Mouse (Mus musculus) midbrain, embryonic 16.5 days (tissue): Measurements from ENCODE around the gene Bcar3. TPM values are rescaled to one million over a fixed set of nuclear protein-coding genes. Genes with fewer than 3 reads are reported as not detected.

Experiments
- ATAC-seq: fragments of 200-750 bp; cut with Nextera tagmentation; 2 replicates; pipeline ENCODE4 v1.8.0; 2017; ENCODE audit warnings: moderate TSS enrichment
- H3K27ac ChIP-seq: fragments of 300-500 bp; sonication (generic); 2 replicates; pipeline ENCODE4 v1.5.1; 2014; ENCODE audit warnings: mild to moderate bottlenecking, low read length, mixed read lengths
- H3K27me3 ChIP-seq: fragments of 300-500 bp; sonication (generic); 2 replicates; pipeline ENCODE4 v1.6.1; 2014; ENCODE audit warnings: low read depth, low read length, mixed read lengths; ENCODE audit not compliant: control insufficient read depth, insufficient read depth
- H3K36me3 ChIP-seq: fragments of 300-500 bp; sonication (generic); 2 replicates; pipeline ENCODE4 v1.6.1; 2014; ENCODE audit warnings: mild to moderate bottlenecking, low read length, moderate library complexity, mixed read lengths; ENCODE audit not compliant: control insufficient read depth, insufficient read depth
- H3K4me1 ChIP-seq: fragments of 300-500 bp; sonication (generic); 2 replicates; pipeline ENCODE4 v1.6.1; 2014; ENCODE audit warnings: mild to moderate bottlenecking, low read length, mixed read lengths; ENCODE audit not compliant: control insufficient read depth, insufficient read depth
- H3K4me2 ChIP-seq: fragments of 300-500 bp; sonication (generic); 2 replicates; pipeline ENCODE4 v1.6.1; 2014; ENCODE audit warnings: mild to moderate bottlenecking, low read length, mixed read lengths
- H3K4me3 ChIP-seq: fragments of 300-500 bp; sonication (generic); 2 replicates; pipeline ENCODE4 v1.5.1; 2014; ENCODE audit warnings: low read depth, mild to moderate bottlenecking, low read length, moderate library complexity, mixed read lengths
- H3K9ac ChIP-seq: fragments of 300-500 bp; sonication (generic); 2 replicates; pipeline ENCODE4 v1.6.1; 2014; ENCODE audit warnings: low read depth, low read length, mixed read lengths
- H3K9me3 ChIP-seq: fragments of 300-500 bp; sonication (generic); replicated peaks from 2 replicates; pipeline ENCODE4 v1.6.1; 2014; ENCODE audit warnings: mild to moderate bottlenecking, low read length, mixed read lengths; ENCODE audit not compliant: control insufficient read depth, poor library complexity, severe bottlenecking
- WGBS: fragments of 180-500 bp; shearing (Covaris S2); extraction: QIAGEN DNeasy Blood & Tissue Kit; methylation state at CpG from one replicate; pipeline ENCODE4 v1.1.7; 2014; 5-methylcytosine and 5-hydroxymethylcytosine counted together
- polyA plus RNA-seq: library from polyadenylated mRNA; unstranded; fragments of >200 nt; fragmentation: Nextera tagmentation; extraction: Ambion mirVana; gene quantifications from 2 replicates; pipeline ENCODE4 v1.2.1, GENCODE M21; 2015

The Bcar3 gene
- polyA plus RNA-seq, 1 experiment from 2014 or later = 7.6 TPM

- WGBS = 82% methylated on average over 11 of the region's 11 CpGs
- no peak for ATAC-seq
Observed at GRCm38 (mm10) chr3:122472412-122472811, 178.5 kb downstream of the Bcar3 start.

GRCm38 (mm10) chr3:122473523-122474034 lies 179.6 kb downstream of the Bcar3 start:
- H3K27me3 ChIP-seq = no peaks in the 10 kb centered on the region
- no peaks in the 10 kb centered on the region for H3K36me3 ChIP-seq
- H3K9ac ChIP-seq = no peak overlapping the region
- H3K9me3 ChIP-seq = no peaks in the 10 kb centered on the region
- peaks cover 38% of the 10 kb centered on the region for H3K4me1 ChIP-seq
- no peak overlapping the region for H3K4me2 ChIP-seq
- no peak for ATAC-seq
- WGBS = 87% methylated on average over 11 of the region's 11 CpGs
- no peak overlapping the region for H3K4me3 ChIP-seq
- no peak overlapping the region for H3K27ac ChIP-seq

More at GRCm38 (mm10) chr3:122472412-122472811, 178.5 kb downstream of the Bcar3 start:
- Histone ChIP-seq H3K4me1 (peaks cover 27% of the 10 kb centered on the region), H3K9ac (no peak overlapping the region), H3K9me3 (no peaks in the 10 kb centered on the region), H3K4me3 (no peak overlapping the region), H3K4me2 (no peak overlapping the region), H3K27ac (no peak overlapping the region), H3K36me3 (no peaks in the 10 kb centered on the region), H3K27me3 (no peaks in the 10 kb centered on the region)

- Histone ChIP-seq H3K4me2 (no peak overlapping the region), H3K4me3 (no peak overlapping the region), H3K27me3 (no peaks in the 10 kb centered on the region), H3K9ac (no peak overlapping the region), H3K36me3 (no peaks in the 10 kb centered on the region), H3K4me1 (peaks cover 39% of the 10 kb centered on the region), H3K9me3 (no peaks in the 10 kb centered on the region), H3K27ac (no peak overlapping the region)
- no peak for ATAC-seq
- 64% methylated on average over 5 of the region's 5 CpGs for WGBS
Observed at GRCm38 (mm10) chr3:122474067-122474466, 180.1 kb downstream of the Bcar3 start.

GRCm38 (mm10) chr3:122474796-122475195 lies 180.9 kb downstream of the Bcar3 start:
- Histone ChIP-seq H3K9me3 (no peaks in the 10 kb centered on the region), H3K27me3 (no peaks in the 10 kb centered on the region), H3K9ac (no peak overlapping the region), H3K4me3 (no peak overlapping the region), H3K4me1 (peaks cover 41% of the 10 kb centered on the region), H3K27ac (peak overlapping the region; percentile 75), H3K4me2 (no peak overlapping the region), H3K36me3 (no peaks in the 10 kb centered on the region)
- 74% methylated on average over 4 of the region's 4 CpGs for WGBS
- no peak for ATAC-seq

GRCm38 (mm10) chr3:122475735-122476134 lies 181.8 kb downstream of the Bcar3 start:
- H3K4me3 ChIP-seq = no peak overlapping the region
- H3K9ac ChIP-seq = no peak overlapping the region
- H3K27me3 ChIP-seq = no peaks in the 10 kb centered on the region
- no peaks in the 10 kb centered on the region for H3K36me3 ChIP-seq
- no peaks in the 10 kb centered on the region for H3K9me3 ChIP-seq
- H3K27ac ChIP-seq = peak overlapping the region; percentile 75
- peak; percentile 82 for ATAC-seq
- 10% methylated on average over 1 of the region's 1 CpGs for WGBS
- H3K4me2 ChIP-seq = no peak overlapping the region
- peaks cover 49% of the 10 kb centered on the region for H3K4me1 ChIP-seq

GRCm38 (mm10) chr3:122476656-122477055 lies 182.7 kb downstream of the Bcar3 start:
- Histone ChIP-seq H3K27me3 (no peaks in the 10 kb centered on the region), H3K27ac (peak overlapping the region; percentile 75), H3K4me3 (no peak overlapping the region), H3K4me1 (peaks cover 56% of the 10 kb centered on the region), H3K9ac (no peak overlapping the region), H3K36me3 (no peaks in the 10 kb centered on the region), H3K4me2 (0 out of 2 replicates have a peak overlapping the region, but pooled peaks have one; percentile 2), H3K9me3 (no peaks in the 10 kb centered on the region)
- peak; percentile 38 for ATAC-seq
- 24% methylated on average over 3 of the region's 3 CpGs for WGBS

- Histone ChIP-seq H3K27ac (peak overlapping the region; percentile 23; the same call in 1 of the 2 replicates), H3K9ac (no peak overlapping the region), H3K9me3 (no peaks in the 10 kb centered on the region), H3K27me3 (no peaks in the 10 kb centered on the region), H3K36me3 (no peaks in the 10 kb centered on the region), H3K4me3 (no peak overlapping the region), H3K4me1 (peaks cover 58% of the 10 kb centered on the region), H3K4me2 (no peak overlapping the region)
- 54% methylated on average over 8 of the region's 8 CpGs for WGBS
- no peak for ATAC-seq
Observed at GRCm38 (mm10) chr3:122477541-122477940, 183.6 kb downstream of the Bcar3 start.

- Histone ChIP-seq H3K9ac (no peak overlapping the region), H3K4me3 (no peak overlapping the region), H3K36me3 (no peaks in the 10 kb centered on the region), H3K9me3 (no peaks in the 10 kb centered on the region), H3K4me1 (peaks cover 68% of the 10 kb centered on the region), H3K27me3 (no peaks in the 10 kb centered on the region), H3K27ac (no peak overlapping the region), H3K4me2 (no peak overlapping the region)
- ATAC-seq = no peak
- WGBS = 65% methylated on average over 3 of the region's 3 CpGs
Observed at GRCm38 (mm10) chr3:122478735-122479134, 184.8 kb downstream of the Bcar3 start.

GRCm38 (mm10) chr3:122480065-122480675 lies 186.2 kb downstream of the Bcar3 start:
- peak; percentile 44 for ATAC-seq
- Histone ChIP-seq H3K27ac (peak overlapping the region; percentile 52; the same call in 1 of the 2 replicates), H3K4me2 (no peak overlapping the region), H3K27me3 (no peaks in the 10 kb centered on the region), H3K36me3 (no peaks in the 10 kb centered on the region), H3K4me3 (no peak overlapping the region), H3K4me1 (peaks cover 72% of the 10 kb centered on the region), H3K9ac (no peak overlapping the region), H3K9me3 (no peaks in the 10 kb centered on the region)
- WGBS = 23% methylated on average over 8 of the region's 8 CpGs
